Mouse (Mus musculus) adrenal gland, adult 18-20 months (tissue): ENCODE data around the gene Gm3317. TPM values are rescaled to one million over a fixed set of nuclear protein-coding genes. Genes with fewer than 3 reads are reported as not detected.
"Not testable (repeated sequence)": the region's sequence is repeated elsewhere in the genome, so short reads cannot be mapped to it uniquely, and the experiment has no call there.

Source experiments
- DNase-seq, 2 experiments: peaks; one replicate each; pipeline ENCODE4 v3.0.0; 2021 to 2022; ENCODE audit warnings: low spot score in 2 of 2
- long read RNA-seq, 2 experiments: library from polyadenylated mRNA; stranded (forward); transcript quantifications; one replicate each; pipeline ENCODE4 v2.0.0; 2021
- total RNA-seq, 2 experiments: library from RNA; stranded (reverse); gene quantifications; 1 replicate in 1 of 2; 2 replicates in 1 of 2; pipeline ENCODE4 v1.2.3; 2021

Gene Gm3317
- total RNA-seq = not detected
- long read RNA-seq, experiment 1 = 0 reads
- long read RNA-seq, experiment 2 = 0 reads

DNA sequence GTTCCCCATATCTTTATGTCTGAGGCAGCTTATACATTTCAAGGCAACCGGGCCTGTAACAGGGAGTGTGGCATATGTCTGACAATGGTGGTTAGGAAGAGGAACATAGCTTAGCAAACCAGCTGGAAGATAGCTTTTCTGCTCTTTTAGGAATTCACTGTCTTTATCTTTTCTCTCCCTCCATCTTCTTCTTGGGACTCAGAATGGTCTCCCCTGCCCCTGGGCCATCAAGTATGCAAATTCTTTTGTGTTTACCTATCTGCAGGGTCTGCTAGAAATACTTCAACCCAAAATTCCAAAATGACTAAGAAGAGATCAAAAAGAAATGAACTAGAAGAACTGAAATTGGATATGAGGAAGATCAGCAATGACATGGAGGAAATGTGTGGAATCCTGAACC lies at the start of gene Gm3317:
Gm3317 (plus strand) TSS at position 301 of the 400 bp plus-strand sequence.
- not testable (repeated sequence) for DNase-seq

GRCm38 (mm10) chr14:5131219-5131618 lies 33.1 kb upstream of the Gm3317 start, which contains the start of gene Gm8279:
Gene Gm8279, plus strand, starts transcription at chr14:5131519.
- not testable (repeated sequence) for DNase-seq

GRCm38 (mm10) chr14:5185493-5185892 lies 21.2 kb downstream of the Gm3317 start, which contains the start of gene Gm8271:
Gene Gm8271, plus strand, starts transcription at chr14:5185793.
- not testable (repeated sequence) for DNase-seq

Other genes starting within 250 kb of the Gm3317 start
- not detected for gene Gm8297, start 180.6 kb upstream of the Gm3317 start, total RNA-seq
- not detected for gene Gm3298, start 148.6 kb upstream of the Gm3317 start, total RNA-seq
- gene 4930555G01Rik, start 113.9 kb upstream of the Gm3317 start, total RNA-seq = not detected
- gene Gm8281, start 93.5 kb upstream of the Gm3317 start, total RNA-seq = not detected
- not detected for gene Gm8279, start 33.0 kb upstream of the Gm3317 start, total RNA-seq
- not detected for gene Gm8271, start 21.3 kb downstream of the Gm3317 start, total RNA-seq
- gene Gm3526, start 96.0 kb downstream of the Gm3317 start, total RNA-seq = not detected
- not detected for gene Gm3542, start 170.4 kb downstream of the Gm3317 start, total RNA-seq
- not detected for gene Gm3500, start 224.5 kb downstream of the Gm3317 start, total RNA-seq